Mouse (Mus musculus) C2C12 (cell line): ENCODE data around the gene Nmt1.

Experiments
- CTCF ChIP-seq: IDR thresholded peaks from one replicate; pipeline ENCODE4 v1.5.1; 2011; ENCODE audit not compliant: control insufficient read depth, insufficient read depth, insufficient read length
- MYOD1 ChIP-seq: IDR thresholded peaks from one replicate; pipeline ENCODE4 v1.6.1; 2011; ENCODE audit warnings: low read depth; ENCODE audit not compliant: control insufficient read depth, insufficient read length
- USF1 ChIP-seq: IDR thresholded peaks from one replicate; pipeline ENCODE4 v1.6.1; 2011; ENCODE audit warnings: low read depth, mild to moderate bottlenecking, control low read depth, moderate library complexity

DNA sequence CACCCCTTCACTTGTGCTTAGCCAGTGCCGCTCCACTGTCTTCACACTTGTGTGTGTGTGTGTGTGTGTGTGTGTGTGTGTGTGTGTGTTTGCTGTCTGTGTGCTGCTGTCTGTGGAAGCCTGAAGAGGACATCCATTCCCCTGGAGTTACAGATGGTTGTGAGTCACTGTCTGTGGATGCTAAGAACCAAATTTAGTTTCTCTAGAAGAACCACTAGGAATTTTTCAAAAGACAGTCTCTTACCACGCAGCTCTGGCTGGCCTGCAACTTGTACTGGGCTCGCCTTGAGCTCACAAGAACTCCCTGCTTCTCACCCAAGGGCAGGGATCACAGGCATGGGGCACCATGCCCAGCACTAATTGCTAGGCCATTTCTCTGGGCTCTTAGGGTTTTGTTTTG, 5.0 kb downstream of the Nmt1 start:
- TF ChIP-seq CTCF, result no peak
- no peak for TF ChIP-seq MYOD1
- TF ChIP-seq USF1, result no peak
